Mouse (Mus musculus) heart, postnatal 0 days (tissue): ENCODE measurements around the gene Marveld1. TPM values are rescaled to one million over a fixed set of nuclear protein-coding genes. Genes with fewer than 3 reads are reported as not detected.
A peak's percentile ranks its signal among the peaks of the same experiment; 100 is the strongest.

ENCODE experiments used
- ATAC-seq: fragments of 200-750 bp; cut with Nextera tagmentation; 2 replicates; pipeline ENCODE4 v1.8.0; 2017; ENCODE audit warnings: low read depth, moderate number of reproducible peaks, moderate library complexity; ENCODE audit not compliant: insufficient read depth
- DNase-seq: peaks from one replicate; pipeline ENCODE4 v3.0.0-alpha.2; 2016; ENCODE audit warnings: low spot score
- H3K27ac ChIP-seq: fragments of 300-500 bp; sonication (generic); 2 replicates; pipeline ENCODE4 v1.5.1; 2014; ENCODE audit warnings: low read depth, mild to moderate bottlenecking
- H3K27me3 ChIP-seq: fragments of 300-500 bp; sonication (generic); 2 replicates; pipeline ENCODE4 v1.6.1; 2014; ENCODE audit warnings: low read length, mixed read lengths; ENCODE audit not compliant: control insufficient read depth, insufficient read depth
- H3K36me3 ChIP-seq: fragments of 300-500 bp; sonication (generic); replicated peaks from 2 replicates; pipeline ENCODE4 v1.6.1; 2014; ENCODE audit warnings: low read length, mixed read lengths; ENCODE audit not compliant: control insufficient read depth, insufficient read depth
- H3K4me1 ChIP-seq: fragments of 300-500 bp; sonication (generic); 2 replicates; pipeline ENCODE4 v1.6.1; 2014; ENCODE audit warnings: antibody characterized with exemption; ENCODE audit not compliant: control insufficient read depth, insufficient read depth
- H3K4me2 ChIP-seq: fragments of 300-500 bp; sonication (generic); 2 replicates; pipeline ENCODE4 v1.6.1; 2014; ENCODE audit warnings: low read depth, mild to moderate bottlenecking, low read length, moderate library complexity
- H3K4me3 ChIP-seq: fragments of 300-500 bp; sonication (generic); 2 replicates; pipeline ENCODE4 v1.5.1; 2014; ENCODE audit warnings: low read depth, low read length
- H3K9ac ChIP-seq: fragments of 300-500 bp; sonication (generic); replicated peaks from 2 replicates; pipeline ENCODE4 v1.6.1; 2014; ENCODE audit warnings: low read depth, low read length, mixed read lengths
- H3K9me3 ChIP-seq: fragments of 300-500 bp; sonication (generic); replicated peaks from 2 replicates; pipeline ENCODE4 v1.6.1; 2016; ENCODE audit warnings: low read length; ENCODE audit not compliant: control insufficient read depth
- CTCF ChIP-seq: IDR thresholded peaks from 2 replicates; pipeline ENCODE4 v1.5.1; 2016; ENCODE audit warnings: antibody characterized with exemption, control low read depth, low read depth
- EP300 ChIP-seq: IDR thresholded peaks from 2 replicates; pipeline ENCODE4 v1.6.1; 2016; ENCODE audit warnings: antibody characterized with exemption, low read depth
- WGBS: fragments of 180-500 bp; shearing (Covaris S2); extraction: QIAGEN DNeasy Blood & Tissue Kit; methylation state at CpG from one replicate; pipeline ENCODE4 v1.1.7; 2014; 5-methylcytosine and 5-hydroxymethylcytosine counted together
- polyA plus RNA-seq: library from polyadenylated mRNA; unstranded; fragments of >200 nt; fragmentation: Nextera tagmentation; extraction: Ambion mirVana; gene quantifications from 2 replicates; pipeline ENCODE4 v1.2.1, GENCODE M21; 2015
- total RNA-seq: library from RNA; depleted of rRNA; stranded (reverse); fragments of >200 nt; gene quantifications from 2 replicates; pipeline ENCODE4 v1.2.3, GENCODE M21; 2014; ENCODE audit warnings: low replicate concordance

Marveld1 gene
- total and polyA plus RNA-seq, 2 experiments from 2014 or later: 8.6 to 35.0 TPM

- WGBS: 21% methylated on average over 13 of the region's 13 CpGs
- H3K36me3 ChIP-seq: no peaks in the 10 kb centered on the region
- no peak overlapping the region for H3K4me2 ChIP-seq
- TF ChIP-seq EP300: no peak
- 0 out of 2 replicates have a peak, but pooled peaks have one; percentile 3 for TF ChIP-seq CTCF
- H3K9ac ChIP-seq: no peak overlapping the region
- no peak overlapping the region for H3K4me3 ChIP-seq
- ATAC-seq (no peak), DNase-seq (no peak)
- no peaks in the 10 kb centered on the region for H3K9me3 ChIP-seq
- no peaks in the 10 kb centered on the region for H3K4me1 ChIP-seq
- no peaks in the 10 kb centered on the region for H3K27me3 ChIP-seq
- H3K27ac ChIP-seq: no peak overlapping the region
Measured at GRCm38 (mm10) chr19:42158246-42159017, 11.2 kb downstream of the Marveld1 start.

- Histone ChIP-seq H3K4me2 (no peak within 1 kb of the TSS), H3K27me3 (peaks cover 14% of the 10 kb centered on the region; the same call in 1 of the 2 replicates), H3K4me3 (no peak within 1 kb of the TSS), H3K27ac (no peak within 1 kb of the TSS), H3K36me3 (no peaks in the 10 kb centered on the region), H3K4me1 (no peaks in the 10 kb centered on the region), H3K9me3 (no peaks in the 10 kb centered on the region), H3K9ac (no peak within 1 kb of the TSS)
- no peak for ATAC-seq
- no peak for DNase-seq
- WGBS: 59% methylated on average over 5 of the region's 5 CpGs
- TF ChIP-seq CTCF: no peak
- TF ChIP-seq EP300: no peak
Measured at GRCm38 (mm10) chr19:42163764-42164163, 16.6 kb downstream of the Marveld1 start, which contains the start of gene Zfyve27. Gene Zfyve27, plus strand, starts transcription at chr19:42163951.

- TF ChIP-seq CTCF (no peak), EP300 (no peak)
- Histone ChIP-seq H3K4me3 (no peak overlapping the region), H3K4me2 (no peak overlapping the region), H3K27ac (no peak overlapping the region), H3K4me1 (no peaks in the 10 kb centered on the region), H3K36me3 (no peaks in the 10 kb centered on the region), H3K27me3 (peaks cover 18% of the 10 kb centered on the region; the same call in 1 of the 2 replicates), H3K9ac (no peak overlapping the region), H3K9me3 (no peaks in the 10 kb centered on the region)
- DNase-seq (no peak), ATAC-seq (no peak)
- WGBS: 59% methylated on average over 7 of the region's 7 CpGs
Measured at GRCm38 (mm10) chr19:42164188-42164587, 17.0 kb downstream of the Marveld1 start.

- H3K36me3 ChIP-seq: no peaks in the 10 kb centered on the region
- DNase-seq: peak; percentile 78
- ATAC-seq: no peak
- H3K9me3 ChIP-seq: no peaks in the 10 kb centered on the region
- TF ChIP-seq EP300: no peak
- peak; percentile 93 for TF ChIP-seq CTCF
- peaks cover 4% of the 10 kb centered on the region for H3K4me1 ChIP-seq
- peak overlapping the region; percentile 49 for H3K4me2 ChIP-seq
- peaks cover 21% of the 10 kb centered on the region; the same call in 1 of the 2 replicates for H3K27me3 ChIP-seq
- peak overlapping the region; percentile 28; the same call in 1 of the 2 replicates for H3K4me3 ChIP-seq
- 2% methylated on average over 12 of the region's 12 CpGs for WGBS
- H3K27ac ChIP-seq: no peak overlapping the region
- H3K9ac ChIP-seq: no peak overlapping the region
Measured at GRCm38 (mm10) chr19:42166130-42166529, 18.9 kb downstream of the Marveld1 start.

GRCm38 (mm10) chr19:42166766-42167165 lies 19.6 kb downstream of the Marveld1 start:
- TF ChIP-seq CTCF (no peak), EP300 (no peak)
- Histone ChIP-seq H3K36me3 (no peaks in the 10 kb centered on the region), H3K4me1 (peaks cover 10% of the 10 kb centered on the region), H3K27me3 (peaks cover 21% of the 10 kb centered on the region; the same call in 1 of the 2 replicates), H3K9ac (no peak overlapping the region), H3K9me3 (no peaks in the 10 kb centered on the region), H3K4me3 (no peak overlapping the region), H3K27ac (no peak overlapping the region), H3K4me2 (no peak overlapping the region)
- DNase-seq (no peak), ATAC-seq (no peak)
- WGBS: 40% methylated on average over 3 of the region's 3 CpGs
